Mouse (Mus musculus) cerebellum, postnatal 25 days (tissue): ENCODE data around the gene Pdk2.

Source experiments
- DNase-seq, 2 experiments: peaks; one replicate each; pipeline ENCODE4 v3.0.0; 2021; ENCODE audit warnings: mixed read lengths in 2 of 2

The Pdk2 gene

GRCm38 (mm10) chr11:95070140-95071107, 29.3 kb upstream of the Pdk2 start:
- peak in 1 of 2 experiments; percentile 13 for DNase-seq

DNA sequence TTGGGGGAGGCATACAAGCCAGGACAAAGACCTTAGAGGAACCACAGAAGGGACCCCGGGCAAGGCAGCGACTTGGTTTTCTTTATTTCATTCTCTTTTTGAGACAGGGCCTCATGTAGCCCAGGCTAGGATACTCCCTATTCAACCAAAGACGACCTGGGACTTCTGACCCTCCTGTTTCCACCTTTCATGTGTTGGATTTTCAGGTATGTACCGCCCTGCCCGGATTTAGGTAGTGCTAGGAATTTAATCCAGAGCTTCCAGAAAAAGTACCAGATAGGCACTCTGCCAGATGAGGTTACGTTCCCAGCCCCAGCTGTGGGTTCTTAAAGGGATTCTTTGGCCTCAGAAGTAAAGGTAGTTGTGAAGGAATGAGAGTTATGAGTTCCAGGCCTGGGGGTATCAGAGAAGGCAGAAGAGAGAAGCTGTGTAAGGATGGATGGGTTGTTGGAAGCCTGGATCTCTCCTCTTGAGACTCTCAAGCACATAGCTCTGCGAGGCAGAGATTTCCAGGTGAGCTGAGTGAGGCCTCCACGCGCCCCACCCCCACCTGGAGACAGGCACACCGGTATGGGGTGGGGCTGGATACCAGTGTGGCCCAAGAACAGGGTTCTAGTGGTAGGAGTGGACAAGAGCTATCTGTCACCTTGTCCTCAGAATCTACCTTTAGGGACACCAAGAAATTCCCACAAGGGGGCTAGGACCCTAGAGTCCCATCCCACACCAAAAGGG, 28.2 kb upstream of the Pdk2 start:
- DNase-seq: no peak

- DNase-seq: peak in 1 of 2 experiments; percentile 11
These were observed 15.8 kb upstream of the Pdk2 start for GRCm38 (mm10) chr11:95056768-95057501.

- peak in 1 of 2 experiments; percentile 7 for DNase-seq
These were observed 11.9 kb upstream of the Pdk2 start for GRCm38 (mm10) chr11:95053062-95053461.

GRCm38 (mm10) chr11:95046980-95047680, 6.0 kb upstream of the Pdk2 start:
- peak; percentile 69 to 75 for DNase-seq

- DNase-seq: peak in 1 of 2 experiments; percentile 14
These were observed 3.2 kb upstream of the Pdk2 start for GRCm38 (mm10) chr11:95044185-95044870.

GRCm38 (mm10) chr11:95043608-95044007, 2.5 kb upstream of the Pdk2 start:
- DNase-seq: peak; percentile 6 to 18

DNA sequence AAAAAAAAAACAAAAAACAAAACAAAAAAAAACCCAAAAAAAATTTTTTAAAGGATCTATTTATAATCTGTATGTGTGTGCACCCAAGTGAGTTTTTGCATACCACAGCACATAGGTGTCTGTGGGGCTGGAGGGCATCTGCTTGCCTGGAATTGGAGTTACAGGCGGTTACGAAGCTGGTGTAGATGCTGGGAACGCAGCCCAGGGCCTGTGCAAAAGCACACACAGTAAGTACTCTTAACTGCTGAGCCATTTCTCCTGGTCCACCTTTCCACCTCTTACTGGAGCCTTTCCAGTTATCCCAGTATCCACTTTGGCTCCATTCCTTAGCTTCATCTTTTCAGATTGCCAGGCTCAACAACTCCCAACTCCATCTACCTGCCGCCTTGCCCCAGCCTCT, 1.9 kb upstream of the Pdk2 start:
- DNase-seq: peak; percentile 11 to 26

DNA sequence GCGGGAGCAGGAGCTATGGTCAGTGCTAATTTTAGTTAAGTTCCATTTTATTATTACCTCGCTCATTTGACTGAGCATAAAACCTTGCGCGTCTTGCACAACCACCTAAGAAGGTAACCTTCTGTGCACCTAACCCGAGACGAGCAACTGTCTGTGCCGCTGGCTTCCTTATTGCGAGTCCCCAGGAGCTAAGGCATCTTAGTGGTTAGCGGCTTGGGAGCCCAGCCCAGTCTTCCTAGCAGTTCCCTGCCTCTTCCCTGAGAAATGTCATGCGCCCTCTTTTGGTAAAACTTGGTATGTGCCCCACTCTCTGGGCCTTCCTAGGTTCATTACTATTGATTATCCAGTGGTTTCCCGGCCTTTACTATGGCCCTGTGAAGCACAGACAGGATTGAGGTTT, 942 bp upstream of the Pdk2 start:
- peak; percentile 88 to 92 for DNase-seq

DNA sequence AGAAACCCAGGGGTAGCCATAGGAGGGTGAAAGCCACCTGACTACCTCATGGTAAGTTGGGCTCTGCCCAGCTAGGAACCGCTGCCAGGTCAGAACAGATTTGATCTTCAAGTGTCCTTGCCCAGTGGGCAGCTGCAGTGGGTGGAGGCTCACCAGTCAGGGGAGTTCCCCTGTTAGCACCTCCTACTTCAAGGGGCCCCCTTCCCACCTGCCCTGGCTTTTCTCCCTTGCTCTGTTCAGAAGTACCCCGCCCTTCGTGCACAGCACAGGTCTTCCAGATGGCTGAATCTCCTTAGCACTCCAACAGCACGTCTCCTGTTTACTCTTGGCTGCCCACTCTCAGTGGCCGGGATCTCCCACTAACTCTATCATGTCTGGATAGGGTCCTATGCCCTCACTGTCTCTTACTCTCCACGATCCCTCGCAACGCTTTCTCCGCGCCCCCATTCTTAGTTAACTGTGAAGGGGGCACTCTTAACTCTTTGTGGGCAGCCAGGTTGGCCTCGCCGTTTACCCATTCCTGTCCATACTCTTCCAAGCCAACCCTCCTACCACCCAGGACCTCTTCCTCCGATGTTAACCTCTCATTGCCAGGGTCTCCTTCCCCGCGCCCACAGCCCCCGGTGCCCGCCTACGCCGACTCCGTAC, 539 bp downstream of the Pdk2 start:
- DNase-seq: peak; percentile 86

- DNase-seq: peak; percentile 73 to 76
These were observed 1.4 kb downstream of the Pdk2 start for GRCm38 (mm10) chr11:95039766-95040165.

DNA sequence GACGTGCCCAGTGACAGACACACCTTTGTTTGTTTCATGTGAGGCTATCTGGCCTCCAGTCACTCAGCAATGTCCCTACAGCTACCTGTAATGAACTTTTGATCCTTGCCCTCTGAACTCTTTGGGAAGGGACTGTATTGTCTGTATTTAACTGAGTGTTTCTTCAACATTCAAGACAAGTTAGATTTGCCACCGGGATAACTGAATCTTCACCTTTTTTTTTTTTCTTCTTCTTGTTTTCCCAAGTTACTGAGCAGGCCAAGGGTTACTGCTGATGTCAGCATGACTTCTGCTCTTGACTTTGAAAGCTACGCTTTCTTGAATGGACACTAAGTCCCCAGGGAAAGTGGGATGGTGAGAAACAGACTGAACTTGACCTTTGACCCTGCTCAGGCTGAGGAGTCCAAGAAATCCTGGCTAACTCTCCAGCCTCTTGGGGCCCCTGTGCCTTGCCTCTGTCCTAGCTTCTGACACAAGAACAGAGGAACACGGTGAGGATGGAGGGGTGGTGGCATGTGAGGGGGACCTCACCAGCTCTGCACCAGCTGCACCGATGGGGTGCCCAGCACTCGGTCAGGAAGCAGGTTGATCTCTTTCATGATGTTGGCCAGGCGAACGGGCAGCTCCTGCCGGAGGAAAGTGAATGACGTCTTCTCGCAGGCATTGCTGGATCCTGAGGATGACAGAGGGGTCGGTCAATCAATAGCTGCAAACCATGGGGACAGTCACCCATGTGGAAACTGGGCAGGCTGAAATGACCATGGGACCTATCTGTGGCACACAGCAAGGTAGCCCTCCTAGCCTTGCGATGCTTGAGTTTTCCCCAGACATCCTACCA, 2.1 kb downstream of the Pdk2 start:
- DNase-seq: peak in 1 of 2 experiments; percentile 55

GRCm38 (mm10) chr11:95038156-95038817, 2.9 kb downstream of the Pdk2 start:
- peak; percentile 48 to 59 for DNase-seq

DNA sequence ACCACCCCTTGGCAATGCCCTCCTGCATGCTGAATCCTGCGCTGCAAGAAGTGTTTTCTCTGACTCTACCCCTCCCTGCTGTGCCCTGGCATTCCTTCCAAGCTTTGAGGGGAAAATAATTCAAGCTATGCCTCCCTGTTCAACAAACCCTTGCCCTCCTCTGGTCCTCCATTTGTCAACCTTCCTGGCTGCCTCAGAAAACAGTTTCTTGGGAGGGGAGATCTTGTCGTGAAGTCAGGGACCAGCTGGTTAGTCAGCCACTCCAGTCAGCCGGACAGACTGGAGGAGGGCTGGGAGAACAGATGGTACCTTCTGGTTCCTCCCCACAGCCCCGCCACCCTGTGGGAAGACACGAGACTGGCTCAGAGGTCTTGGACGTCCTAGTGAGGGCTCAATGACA, 3.8 kb downstream of the Pdk2 start:
- peak; percentile 87 for DNase-seq

DNA sequence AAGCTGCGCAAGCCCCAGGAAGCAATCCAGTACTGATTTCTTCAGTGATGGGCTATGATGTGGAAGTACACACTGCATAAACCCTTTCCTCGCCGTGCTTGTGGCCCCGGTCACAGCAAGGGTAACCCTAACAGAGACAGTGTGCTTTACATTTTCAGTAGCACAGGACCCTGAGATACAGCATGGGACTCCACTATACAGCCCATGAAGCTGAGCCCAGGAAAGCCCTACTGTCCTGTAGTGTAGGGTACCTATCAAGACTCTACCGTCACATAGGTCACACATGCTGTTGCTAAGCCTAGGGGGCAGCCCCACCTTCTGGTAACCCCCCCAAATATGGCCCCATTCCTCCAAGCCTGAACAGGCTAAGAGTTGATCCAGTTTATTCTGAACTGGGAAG, 4.6 kb downstream of the Pdk2 start:
- peak in 1 of 2 experiments; percentile 27 for DNase-seq

DNA sequence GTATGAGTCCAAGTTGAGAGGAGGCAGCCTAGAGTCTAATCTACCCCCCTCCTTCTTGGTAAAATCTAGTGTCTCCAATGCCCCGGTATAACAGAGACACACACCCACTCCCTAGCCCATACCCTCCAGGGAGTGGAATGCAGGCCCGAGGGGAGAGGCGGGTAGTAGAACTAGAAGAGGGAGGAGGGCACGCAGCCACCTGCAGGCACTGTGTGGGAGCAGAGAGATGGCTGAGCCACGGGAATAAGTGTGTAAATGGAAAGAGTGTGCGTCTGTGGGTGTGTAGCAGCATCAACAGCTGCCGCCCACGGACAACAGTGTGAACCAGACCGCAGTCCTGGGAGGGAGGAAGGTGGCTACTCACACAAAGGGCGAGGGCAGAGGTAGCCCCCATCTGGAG, 6.3 kb downstream of the Pdk2 start:
- DNase-seq: no peak

DNA sequence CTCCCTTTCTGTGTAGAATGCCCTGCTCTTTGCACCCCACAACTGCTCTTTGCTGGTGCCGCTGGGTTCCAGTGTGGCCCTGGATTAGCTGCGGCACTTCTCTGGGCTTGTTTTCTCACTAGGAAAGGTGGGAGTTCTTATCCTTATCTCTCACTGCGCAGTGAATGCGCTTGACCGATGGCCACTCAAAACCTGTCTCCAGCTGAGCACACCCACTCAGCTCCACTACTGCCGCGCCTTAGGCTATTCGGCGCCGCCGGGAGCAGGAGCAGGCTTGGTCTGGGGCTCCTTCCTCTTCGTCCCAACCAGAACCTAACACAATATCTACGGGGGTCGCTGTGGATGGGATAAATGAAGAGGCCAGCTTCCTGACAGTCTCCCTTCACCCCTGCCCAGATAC, 7.5 kb downstream of the Pdk2 start:
- peak in 1 of 2 experiments; percentile 16 for DNase-seq

DNA sequence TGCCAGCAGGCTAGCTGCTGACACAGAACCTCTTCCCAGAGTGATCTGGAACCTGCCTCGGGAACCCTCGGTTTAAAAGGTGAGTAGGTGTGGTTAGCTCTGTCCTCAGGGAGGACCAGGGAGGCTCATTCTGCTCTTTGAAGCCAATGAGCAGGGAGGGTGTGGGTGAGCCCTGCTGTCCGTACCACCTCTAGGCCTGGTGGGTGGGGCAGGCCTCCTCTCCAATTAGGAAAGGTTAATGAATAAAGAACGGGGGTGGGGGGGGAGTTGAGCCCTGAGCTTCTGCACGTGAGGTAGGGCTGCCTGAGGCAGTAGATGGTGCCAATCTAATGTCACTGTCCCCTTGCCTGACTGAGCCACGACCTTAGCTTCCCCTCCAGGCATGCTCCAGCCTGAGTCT, 8.2 kb downstream of the Pdk2 start:
- peak in 1 of 2 experiments; percentile 20 for DNase-seq

GRCm38 (mm10) chr11:95027850-95028470, 13.2 kb downstream of the Pdk2 start:
- DNase-seq: peak; percentile 56 to 60
